Mouse (Mus musculus): ENCODE measurements around the gene Sorcs2.
A peak's percentile ranks its signal among the peaks of the same experiment; 100 is the strongest.

The Sorcs2 gene

GRCm38 (mm10) chr5:35981341-35981740 lies 416.6 kb downstream of the Sorcs2 start:
- no peak for DNase-seq

- DNase-seq = no peak
These were observed 417.4 kb downstream of the Sorcs2 start for GRCm38 (mm10) chr5:35980542-35980941.

GRCm38 (mm10) chr5:35975681-35976080 lies 422.3 kb downstream of the Sorcs2 start:
- DNase-seq = peak; percentile 37 to 68

- no peak for DNase-seq
These were observed 423.7 kb downstream of the Sorcs2 start for GRCm38 (mm10) chr5:35974265-35974664.

GRCm38 (mm10) chr5:35973800-35974199 lies 424.1 kb downstream of the Sorcs2 start:
- no peak for DNase-seq

- DNase-seq = no peak
These were observed 425.2 kb downstream of the Sorcs2 start for GRCm38 (mm10) chr5:35972739-35973138.

GRCm38 (mm10) chr5:35971841-35972578 lies 425.9 kb downstream of the Sorcs2 start:
- DNase-seq = peak; percentile 71 to 73

- DNase-seq = no peak
These were observed 427.4 kb downstream of the Sorcs2 start for GRCm38 (mm10) chr5:35970380-35971105.

GRCm38 (mm10) chr5:35969857-35970256 lies 428.1 kb downstream of the Sorcs2 start:
- no peak for DNase-seq

Data from cerebellum, postnatal 36 days (tissue).